Mouse (Mus musculus): Measurements from ENCODE around the gene Mfrp.
A peak's percentile ranks its signal among the peaks of the same experiment; 100 is the strongest.

The Mfrp gene

DNA sequence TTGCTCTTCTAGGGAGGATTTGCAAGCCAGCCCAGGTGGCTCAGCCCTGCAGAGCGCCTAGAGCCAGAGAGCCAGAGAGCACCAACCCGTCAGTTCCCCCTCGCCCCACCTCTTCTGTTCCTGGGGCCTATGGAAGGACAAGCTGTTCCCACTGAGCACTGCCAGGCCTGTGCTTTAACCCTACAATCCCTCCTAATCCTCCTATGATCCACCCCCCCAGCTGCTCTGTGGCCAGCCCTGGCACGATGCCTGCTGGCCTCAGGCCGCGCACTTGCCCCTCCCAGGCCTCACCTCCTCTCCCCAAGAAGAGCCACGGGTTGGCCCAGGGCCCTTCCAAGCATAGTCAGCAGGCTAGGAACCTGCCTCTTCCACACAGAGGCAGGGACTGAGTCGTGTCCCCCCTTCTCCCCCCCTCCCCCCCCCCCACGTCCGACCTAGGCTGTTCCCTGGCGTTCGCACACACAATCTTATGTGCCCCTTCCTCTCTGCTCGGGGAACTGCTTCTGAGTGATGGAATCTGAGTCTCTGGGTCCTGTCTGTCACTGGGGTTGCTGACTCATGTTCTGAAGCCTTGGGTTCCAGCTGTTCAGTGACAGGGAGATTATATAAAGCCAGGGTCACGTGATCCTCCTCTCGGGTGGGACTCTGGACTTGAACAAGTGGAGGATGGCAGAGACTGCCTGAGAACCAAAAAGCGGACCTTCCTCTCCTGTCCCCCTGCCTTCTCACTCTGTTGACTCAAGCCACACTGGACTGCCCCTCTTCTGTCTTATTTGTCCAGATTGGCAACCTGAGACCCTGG lies 22.4 kb upstream of the Mfrp start:
- DNase-seq (ENCODE audit: low spot score in 2 of 2): peak in 1 of 2 experiments; percentile 54

DNA sequence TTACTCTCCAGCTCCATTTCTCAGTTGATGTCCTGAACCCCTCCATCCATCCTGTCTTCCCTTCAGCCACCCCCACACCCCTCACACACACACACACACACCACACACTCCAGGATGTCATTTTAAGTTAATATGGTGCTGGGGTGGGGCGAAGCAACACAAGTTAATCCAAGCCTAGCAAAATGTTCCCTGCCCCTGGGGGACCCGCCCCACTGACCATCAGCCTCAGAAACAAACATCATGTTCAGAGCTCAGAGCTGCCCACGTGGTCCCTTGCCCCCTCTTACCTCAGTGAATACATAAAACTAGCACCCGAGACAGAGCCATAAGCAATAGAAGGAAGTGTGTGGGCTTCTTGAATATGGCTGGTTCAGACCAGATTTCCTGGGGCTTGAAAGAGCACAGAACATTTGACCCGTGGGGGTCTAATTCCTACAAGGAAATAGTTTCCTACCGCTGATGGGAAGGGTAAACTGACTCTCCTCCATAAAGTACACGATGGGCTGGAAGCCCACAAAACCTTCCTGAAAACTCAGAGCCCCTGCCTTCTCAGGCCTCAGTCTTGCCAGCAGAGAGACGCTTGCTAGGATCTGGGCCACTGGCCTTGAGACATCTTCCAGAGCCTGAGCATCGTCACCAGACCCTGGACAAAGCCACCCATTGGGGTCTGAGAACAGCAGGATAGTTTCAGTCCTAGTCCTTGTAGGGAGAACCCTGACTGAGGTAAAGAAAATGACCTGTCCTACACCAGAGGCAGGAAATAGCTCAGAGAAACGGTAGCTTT lies 21.3 kb upstream of the Mfrp start:
- DNase-seq (ENCODE audit: low spot score in 2 of 2): no peak

DNA sequence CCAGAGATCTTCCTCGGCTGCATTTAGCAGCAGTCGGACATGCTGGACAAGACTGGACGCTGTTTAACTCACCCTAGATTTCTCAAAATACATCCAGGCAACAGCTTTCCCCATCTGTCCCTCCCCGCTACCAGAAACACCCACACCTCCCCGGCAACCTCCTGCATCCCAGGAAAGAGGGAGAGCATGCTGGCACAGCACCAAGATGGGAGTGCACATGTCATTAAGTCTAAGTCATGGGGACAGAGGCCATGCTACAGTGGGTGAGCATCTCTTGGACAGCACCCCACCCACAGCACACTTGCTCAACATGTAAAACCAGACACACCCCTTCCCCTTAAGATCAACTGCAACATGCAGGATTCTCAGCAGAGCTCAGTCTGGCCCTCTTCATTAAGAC lies 20.6 kb upstream of the Mfrp start:
- DNase-seq (ENCODE audit: low spot score in 2 of 2): peak; percentile 65 to 68

DNA sequence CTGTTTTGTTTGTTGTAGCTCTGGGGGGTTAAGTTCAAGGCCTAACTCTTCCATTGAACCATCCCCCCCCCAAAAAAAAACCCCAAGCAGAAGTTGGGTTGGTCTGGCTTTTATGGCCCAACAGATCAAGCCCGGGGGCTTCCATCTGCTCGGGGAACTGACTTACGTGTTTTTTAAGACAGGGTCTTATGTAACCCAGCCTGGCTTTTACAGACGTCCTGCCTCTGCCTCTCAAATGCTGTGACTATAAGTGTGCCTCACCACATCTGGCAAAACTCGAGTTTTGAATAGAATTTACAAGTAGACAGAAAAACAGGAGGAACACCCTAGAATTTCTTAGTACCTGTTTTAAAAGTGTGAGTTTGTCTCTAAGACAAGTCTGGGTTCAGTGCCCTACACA lies 19.9 kb upstream of the Mfrp start:
- DNase-seq (ENCODE audit: low spot score in 2 of 2): no peak

DNA sequence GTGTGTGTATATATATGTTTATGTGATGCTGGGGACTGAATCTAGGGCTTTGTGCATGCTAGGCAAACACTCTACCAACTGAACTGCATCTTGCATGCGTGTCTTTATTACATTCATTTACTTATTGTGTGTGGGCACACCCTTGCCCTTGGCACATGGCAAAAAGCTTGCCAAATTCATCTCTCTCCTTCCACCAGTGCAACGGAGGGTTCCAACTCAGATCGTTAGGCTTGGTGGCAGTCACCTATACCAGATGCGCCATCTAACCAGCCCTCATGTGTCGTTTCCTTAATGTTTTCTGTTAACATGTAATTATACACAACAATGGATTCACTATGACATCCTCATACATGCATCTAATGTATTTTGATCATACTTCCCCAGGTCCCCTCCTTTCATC lies 19.3 kb upstream of the Mfrp start:
- DNase-seq (ENCODE audit: low spot score in 2 of 2): no peak

DNA sequence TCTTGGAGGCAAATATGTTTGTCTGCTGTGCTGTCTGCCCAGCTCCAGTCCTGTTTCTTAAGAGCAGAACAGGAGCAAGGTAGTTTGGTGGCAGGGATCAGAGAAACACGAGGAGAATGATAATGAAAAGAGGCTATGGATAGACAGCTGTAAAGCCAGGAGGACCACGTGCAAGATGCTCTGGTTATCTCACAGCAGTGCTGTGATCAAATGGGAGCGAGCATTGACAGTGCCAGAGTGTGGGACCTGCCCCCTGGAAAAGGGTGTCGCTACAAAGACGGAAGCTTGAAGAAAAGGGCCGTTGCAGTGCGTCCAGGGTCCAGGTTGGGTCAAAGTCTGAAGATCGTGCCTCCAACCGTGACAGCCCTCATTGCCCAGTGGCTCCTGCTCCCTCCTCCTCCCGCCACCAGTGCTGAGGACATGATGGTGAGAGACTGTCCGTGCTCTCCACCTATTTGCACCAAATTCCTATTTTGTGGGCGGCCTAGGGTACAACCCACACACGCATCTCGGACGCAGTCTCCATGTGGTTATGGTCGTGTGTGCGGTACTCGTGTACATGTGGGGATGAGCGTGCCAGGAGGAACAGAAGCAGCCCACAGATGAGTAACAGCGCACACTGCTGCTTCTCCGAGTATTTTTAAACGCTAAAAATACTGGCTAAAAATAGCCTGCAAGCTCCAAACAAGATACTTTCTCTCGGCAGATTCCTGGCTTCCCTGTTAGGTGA lies 18.0 kb upstream of the Mfrp start:
- DNase-seq (ENCODE audit: low spot score in 2 of 2): peak; percentile 83 to 86

DNA sequence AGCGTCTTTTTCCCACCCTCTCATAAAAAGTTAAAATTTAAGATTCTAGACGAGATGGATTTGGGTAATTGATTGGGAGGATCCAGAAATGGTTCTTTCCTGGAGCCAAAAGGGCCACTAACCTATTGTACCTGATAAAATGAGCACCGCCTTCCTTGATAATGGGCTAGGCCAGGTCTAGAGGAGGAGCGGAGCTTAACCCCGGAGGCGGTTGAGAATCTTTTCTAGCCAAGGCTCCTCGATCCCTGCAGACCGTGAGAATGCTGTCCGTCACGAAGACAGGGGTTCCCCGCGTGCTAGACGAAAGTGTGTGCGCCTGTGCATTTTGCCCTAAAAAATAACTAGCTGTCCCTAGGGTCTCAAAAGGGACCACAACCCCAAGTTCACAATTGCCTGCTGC lies 17.3 kb upstream of the Mfrp start:
- DNase-seq (ENCODE audit: low spot score in 2 of 2): no peak

DNA sequence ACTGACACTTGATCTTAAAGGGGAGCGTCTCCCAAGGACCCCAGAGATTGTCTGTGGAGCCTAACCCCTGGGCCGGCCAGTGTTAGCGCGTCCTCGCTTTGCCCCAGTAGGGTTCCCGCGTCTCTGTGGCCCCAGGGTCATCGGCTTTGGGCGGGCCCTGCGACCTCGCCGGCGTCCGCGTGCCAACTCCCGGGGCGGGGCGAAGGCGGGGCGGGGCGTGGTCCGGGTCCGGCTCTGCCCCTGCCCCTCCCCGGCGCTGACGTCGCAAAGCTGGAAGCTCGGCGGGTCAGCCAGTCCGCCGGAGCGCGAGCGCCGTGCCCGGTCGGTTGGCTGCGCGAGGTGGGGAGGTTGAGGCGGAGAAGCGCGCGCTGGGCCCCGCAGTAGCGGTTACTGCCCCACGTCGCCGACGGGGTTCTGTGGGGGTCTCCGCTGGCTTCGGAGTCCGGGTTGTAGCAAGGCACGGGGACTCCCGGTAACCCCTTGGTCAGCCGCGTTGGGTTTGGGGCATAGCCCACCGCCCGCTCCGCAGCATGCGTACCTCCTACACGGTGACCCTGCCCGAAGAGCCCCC lies 16.8 kb upstream of the Mfrp start:
- DNase-seq (ENCODE audit: low spot score in 2 of 2): peak; percentile 86 to 90

DNA sequence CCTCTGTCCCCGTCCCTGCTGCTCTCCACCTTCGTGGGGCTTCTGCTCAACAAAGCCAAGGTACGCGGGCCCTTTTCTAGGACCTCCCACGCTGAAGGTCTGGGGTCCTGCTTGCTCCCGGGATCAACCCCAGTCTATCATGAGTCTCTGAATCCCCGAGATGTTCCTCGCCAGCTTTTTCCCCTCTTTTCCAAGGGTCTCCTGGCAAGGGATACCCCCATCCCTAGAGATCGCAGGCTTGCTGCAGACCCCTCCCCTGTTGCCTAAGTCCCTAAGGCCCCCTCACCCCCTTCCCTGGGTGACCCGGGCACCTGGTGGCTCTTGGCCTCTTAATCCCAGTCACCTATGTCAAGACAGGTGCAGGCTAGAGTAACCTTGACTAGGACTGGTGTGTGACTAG lies 16.3 kb upstream of the Mfrp start:
- no peak for DNase-seq (ENCODE audit: low spot score in 2 of 2)

DNA sequence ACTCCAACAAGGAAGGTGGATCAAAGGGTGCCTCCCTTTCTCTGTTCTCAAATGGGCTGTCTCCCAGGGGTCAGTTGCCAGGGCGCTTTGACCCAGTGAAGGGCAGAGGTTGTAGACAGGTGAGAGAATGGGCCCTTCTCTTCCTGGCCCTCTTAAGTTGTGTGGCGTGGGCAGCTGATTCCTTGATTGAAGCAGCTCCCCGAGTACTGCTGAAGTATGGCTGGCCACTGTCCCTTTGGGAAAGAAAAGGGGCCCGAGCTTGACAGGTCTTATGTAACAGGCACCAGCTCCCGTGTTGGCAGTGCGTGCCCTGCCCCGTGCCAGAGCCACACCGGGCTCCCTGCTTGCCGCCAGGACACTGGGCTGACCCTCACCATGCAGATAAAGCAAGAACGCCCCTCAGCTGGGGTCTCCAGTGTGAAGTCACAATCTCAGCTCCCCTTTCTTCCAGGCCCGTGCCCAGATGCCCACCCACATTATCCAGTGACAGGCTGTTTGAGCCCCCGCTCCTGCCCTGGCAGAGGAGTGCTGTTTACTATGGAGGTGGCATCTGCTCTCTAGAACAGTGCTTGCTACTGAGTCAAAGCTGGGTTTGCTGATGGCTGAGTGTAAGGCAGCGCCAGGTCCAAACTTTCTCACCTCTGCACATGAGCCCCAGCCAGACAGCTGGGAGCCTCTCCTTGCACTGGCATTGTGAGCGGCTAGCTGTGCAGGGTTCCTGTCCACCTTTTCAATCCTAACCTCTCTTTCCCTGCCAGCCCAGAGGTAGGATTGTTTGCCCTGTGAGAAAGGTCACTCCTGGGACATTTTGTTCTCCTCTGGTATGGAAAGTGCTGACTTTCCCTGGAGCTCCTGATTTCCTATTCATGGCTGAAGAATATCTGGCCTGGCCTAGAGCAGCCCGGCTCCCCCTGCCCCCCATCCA lies 15.5 kb upstream of the Mfrp start:
- peak; percentile 70 to 78 for DNase-seq (ENCODE audit: low spot score in 2 of 2)

DNA sequence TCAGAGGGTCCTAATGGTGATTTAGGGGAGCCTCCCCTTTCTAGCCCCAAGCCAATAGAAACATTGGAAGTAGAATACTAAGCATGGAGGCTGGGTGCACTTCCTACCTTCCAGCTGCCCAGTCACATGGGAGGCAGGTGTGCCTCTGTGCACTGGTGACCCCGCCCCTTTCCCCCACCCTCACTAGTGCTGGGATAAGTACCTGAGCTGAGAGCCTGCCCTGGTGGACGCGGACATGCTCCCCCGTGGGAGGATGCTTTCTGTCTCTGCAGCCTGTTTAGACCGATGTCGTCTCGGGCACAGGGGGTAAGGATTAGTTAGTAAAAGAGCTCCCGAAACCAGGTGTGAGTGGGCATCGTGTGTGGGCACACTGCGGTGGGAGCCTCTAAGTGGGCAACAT lies 14.6 kb upstream of the Mfrp start:
- DNase-seq (ENCODE audit: low spot score in 2 of 2): no peak

DNA sequence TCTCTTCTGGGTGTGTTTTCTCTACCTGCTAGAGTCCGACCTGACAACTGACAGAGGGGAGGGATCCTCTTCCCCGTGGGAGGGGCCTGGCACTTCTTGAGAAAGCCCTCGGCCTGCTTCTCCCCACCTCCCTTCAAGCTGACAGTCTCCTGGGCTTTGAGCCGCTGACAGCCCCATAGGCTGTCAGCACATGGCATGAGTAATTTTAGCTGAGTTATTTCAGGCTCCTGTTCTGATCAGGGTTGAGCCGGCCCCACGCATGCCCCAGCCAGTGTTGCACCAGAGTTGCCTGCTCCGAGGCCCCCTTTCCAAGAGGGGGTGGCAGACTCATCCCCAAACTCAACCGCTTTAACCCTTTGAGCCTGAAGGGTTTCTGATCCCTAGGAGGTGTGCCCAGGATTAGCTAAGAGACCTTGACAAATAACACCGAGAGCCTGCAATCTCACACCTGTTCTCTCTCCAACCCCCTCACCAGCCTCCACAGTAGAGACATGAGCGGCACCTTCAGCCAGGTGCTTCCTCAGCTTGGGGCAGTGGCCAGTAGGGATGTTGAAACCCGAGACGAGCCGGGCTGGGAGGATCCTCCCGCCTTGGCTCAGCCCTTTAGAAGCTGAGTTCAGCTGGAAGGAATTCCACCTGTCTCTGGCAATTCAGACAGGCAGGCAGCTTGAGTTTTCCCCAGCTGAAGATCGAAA lies 13.6 kb upstream of the Mfrp start:
- peak; percentile 68 to 73 for DNase-seq (ENCODE audit: low spot score in 2 of 2)

DNA sequence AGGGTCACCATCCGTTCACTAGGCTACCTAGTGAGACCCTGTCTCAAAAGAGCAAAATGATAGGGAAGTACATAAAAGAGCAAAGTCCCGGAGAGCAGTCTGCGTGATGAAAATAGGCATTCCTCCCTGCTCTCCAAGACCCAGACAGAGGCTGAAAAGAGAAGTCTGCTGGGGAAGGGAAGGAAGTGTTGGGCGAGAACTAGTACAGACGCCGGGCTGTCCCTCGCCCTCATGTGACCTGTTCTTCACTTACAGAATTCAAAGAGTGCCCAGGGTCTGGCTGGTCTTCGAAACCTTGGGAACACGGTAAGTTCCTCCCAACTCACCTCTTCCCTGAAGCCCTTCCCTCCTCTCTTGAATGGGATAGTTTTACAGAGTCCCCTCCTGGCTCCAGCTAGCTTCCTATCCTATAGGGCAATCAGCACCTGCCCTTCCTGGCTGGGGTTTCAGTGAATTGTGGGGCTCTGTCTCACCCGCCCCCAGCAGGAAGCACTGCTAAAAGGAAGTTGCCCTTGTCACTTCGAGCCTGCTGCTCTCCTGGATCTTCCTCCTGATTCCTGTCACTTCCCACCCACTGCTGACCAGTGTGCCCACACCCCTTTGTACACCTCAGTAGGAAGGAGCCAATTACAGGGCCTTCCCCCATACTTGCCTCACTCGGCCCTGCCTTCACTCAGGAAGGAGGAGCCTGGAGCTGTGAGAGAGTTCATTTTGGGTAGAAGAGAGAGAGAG lies 12.5 kb upstream of the Mfrp start:
- DNase-seq (ENCODE audit: low spot score in 2 of 2): no peak

DNA sequence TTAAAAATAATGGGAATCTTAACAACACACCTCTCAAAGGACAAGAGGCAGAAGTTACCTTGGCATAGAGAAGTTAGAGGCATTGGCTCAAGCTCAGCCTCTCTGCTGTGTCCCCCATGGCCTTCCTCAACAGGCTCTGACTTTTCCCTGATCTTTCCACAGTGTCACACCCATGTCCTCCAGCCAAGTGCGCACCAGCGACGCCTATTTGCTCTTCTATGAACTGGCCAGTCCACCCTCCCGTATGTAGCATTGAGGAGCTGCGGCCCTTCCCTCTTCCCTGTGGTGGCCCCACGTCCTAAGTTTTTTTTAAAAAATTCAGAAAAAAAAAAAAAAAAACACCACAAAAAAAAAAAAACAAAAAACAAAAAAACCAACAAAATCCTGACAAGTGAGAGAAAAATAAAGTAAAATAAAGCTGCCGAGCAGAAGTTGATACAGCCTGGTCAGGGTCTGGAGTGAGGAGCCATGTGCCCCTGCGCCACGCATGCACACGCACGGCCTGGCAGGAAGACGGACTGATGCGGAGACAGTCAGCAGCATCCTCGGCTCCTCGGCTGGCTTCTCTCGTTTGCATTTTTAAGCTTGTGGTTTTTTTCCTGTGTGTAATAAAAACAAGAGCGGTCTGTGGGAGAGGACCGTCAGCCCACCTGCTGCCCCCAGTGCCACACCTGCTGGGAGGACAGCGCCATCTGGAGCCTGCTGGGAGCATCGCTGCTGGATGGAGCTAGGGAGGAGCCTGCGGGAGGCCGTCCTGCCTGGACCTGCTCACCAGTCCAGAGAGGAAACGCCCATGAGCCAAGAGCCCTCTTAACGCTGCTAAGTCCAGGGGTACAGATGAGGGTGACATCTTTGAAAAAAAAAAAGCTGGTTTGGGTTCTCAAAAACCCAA lies 7.7 kb upstream of the Mfrp start:
- peak; percentile 86 to 90 for DNase-seq (ENCODE audit: low spot score in 2 of 2)

DNA sequence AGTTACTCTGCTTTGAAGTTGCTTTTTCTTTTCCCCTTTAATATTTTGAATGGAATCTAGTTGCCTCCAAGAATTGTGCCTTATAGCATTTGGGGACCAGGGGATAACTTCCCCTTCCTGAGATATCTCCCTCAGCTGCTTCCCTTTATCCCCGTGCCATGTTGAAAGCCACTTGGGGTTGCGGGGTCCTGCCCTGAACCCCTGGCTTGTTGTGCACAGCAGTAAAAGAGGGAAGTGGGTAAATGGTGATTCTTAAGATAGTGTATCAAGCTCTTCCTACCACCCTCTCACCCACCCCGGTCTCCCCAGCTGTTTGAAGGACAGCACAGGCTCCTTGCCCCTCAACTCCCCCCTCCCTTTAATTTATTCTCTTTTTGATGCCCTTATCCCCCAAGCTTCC lies 6.8 kb upstream of the Mfrp start:
- DNase-seq (ENCODE audit: low spot score in 2 of 2): no peak

DNA sequence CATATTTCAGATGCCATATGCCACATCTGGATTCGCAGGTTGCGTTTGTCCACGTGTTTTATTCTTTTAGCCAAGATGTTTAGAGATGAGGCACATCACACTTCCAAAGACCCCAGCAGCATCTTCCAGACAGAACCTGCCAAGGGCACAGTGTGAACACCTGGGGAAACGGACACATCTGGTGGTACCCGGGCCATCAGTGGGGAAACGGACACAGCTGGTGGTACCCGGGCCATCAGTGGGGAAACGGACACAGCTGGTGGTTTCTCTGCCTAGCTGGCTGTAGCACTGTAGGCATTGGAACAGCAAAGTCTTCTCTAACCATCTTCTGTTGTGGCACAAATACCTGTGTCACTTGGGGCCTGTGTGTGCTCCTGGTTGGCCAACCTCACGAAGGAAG lies 5.7 kb upstream of the Mfrp start:
- DNase-seq (ENCODE audit: low spot score in 2 of 2): no peak

DNA sequence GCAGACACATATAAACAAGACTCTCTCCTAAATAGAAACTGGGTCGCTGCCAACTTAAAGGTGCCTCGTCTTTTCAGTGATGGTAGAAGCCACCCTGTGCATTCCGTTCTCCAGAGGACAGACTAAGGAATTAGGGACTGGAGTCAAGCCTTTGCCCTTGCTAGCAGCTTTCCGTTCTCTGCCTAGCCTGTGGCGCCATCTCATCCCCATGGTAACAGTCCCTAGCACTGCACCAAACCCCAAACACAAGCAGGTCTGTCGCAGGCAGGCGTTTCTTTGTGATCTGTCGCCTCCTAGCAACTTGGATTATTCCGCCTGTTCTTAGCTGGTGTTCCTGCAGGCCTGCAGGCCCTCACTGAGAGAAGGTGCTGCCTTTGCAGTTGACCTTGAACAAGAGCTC lies 5.0 kb upstream of the Mfrp start:
- DNase-seq (ENCODE audit: low spot score in 2 of 2): peak; percentile 59 to 67

DNA sequence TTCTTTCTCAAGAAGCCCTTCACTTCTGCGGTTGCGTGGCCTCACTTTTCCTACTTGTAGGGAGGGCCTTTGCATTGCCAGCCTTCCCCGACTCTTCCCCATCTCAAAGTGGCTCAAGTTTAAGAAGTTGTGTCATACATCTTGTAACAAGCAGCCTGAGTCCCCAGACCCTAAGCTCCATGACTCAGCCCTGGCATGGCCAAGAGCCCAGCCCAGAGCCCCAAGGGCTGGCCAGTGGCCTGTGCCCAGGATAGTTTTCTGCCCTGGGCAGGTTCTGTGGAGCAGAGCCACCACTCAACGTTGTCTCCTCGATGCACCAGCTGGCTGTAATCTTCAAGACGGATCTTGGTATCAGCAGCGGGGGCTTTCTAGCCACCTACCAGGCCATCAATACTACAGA lies 3.4 kb downstream of the Mfrp start:
- DNase-seq (ENCODE audit: low spot score in 2 of 2): no peak

DNA sequence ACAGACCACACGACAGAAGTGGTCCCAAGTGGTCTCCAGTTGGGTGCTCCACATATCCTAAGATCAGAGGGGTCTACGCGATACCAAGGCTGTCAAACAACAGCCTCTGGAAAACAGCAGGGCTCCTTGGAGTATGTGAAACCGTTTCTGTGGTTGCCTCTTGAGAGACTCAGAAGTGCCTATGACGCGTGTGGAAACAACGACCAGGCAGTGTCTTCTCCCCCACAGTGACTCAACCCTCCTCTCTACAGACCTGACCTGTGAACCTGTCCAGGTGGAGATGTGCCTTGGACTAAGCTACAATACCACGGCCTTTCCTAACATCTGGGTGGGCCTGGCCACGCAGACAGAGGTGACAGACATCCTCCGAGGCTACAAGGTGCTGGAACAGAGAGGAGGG lies 4.3 kb downstream of the Mfrp start:
- no peak for DNase-seq (ENCODE audit: low spot score in 2 of 2)

Data from right cerebral cortex, adult 2 months (tissue).